Mouse (Mus musculus) embryo, embryonic 9.5 days (tissue): ENCODE measurements around the gene Rragb.
A peak's percentile ranks its signal among the peaks of the same experiment; 100 is the strongest.

Experiments used
- DNase-seq: peaks from one replicate; pipeline ENCODE4 v3.0.0-alpha.2; 2017; ENCODE audit errors: extremely low spot score

The Rragb gene

DNA sequence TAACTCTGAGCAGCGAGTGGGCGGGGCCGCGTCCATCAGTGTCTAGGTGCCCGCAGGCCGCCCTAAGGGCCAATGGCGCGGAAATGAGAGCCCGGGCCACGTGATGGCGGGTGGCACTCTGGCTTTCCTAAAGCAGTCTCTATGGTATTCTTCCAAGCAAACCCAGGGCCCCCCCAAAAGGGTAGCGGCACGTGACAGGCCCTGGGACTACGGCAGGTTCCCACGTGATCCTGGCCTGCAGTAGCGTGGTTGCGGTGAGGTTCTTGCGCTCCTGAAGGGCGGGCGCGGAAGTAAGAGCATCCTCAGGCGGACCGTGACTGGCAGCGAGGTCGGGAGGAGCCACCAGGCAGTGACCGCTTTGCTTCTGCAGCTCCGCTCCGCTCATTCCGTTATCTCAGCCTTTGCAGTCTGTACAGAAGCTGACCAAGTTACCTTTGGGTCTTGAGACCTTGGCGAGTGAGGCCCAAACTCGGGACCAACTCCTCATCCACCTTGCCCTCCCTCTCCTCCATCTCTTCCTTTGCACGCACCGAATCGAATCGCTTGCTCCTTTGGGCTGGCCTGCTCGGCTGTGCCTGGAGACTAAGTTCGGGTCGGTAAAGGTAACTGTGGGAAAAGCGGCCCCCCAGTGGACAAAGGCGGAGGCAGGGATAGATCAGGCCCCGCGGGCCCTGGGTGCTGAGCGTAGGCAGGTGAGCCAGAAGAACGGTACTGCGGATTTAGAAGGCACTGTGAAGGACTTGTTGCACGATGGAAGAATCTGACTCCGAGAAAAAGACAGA lies at the start of gene Rragb:
Rragb (plus strand) TSS at position 248 of the 782 bp plus-strand sequence.
- peak; percentile 75 for DNase-seq

DNA sequence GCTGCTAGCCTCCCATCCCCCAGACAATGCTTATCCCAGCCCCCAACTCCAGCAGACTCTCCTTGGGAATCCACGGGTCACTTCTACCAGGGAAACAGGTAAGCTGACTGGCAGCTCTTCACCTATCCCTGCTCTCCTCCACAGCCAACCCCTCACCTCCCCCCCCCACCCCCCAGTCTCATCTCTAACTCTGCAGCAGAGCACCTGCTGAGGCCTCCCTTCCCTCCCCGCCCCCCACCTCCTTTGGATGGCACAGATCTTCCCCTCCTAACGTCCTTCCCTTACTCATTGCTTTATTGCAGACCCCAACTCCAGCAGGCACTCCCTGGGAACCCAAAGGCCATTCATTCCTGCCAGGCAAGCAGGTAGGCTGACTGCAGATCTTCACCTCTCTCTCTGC lies 21.3 kb upstream of the Rragb start, which contains the start of gene Foxr2:
Foxr2 (plus strand) TSS at position 301 of the 400 bp plus-strand sequence.
- no peak for DNase-seq

DNA sequence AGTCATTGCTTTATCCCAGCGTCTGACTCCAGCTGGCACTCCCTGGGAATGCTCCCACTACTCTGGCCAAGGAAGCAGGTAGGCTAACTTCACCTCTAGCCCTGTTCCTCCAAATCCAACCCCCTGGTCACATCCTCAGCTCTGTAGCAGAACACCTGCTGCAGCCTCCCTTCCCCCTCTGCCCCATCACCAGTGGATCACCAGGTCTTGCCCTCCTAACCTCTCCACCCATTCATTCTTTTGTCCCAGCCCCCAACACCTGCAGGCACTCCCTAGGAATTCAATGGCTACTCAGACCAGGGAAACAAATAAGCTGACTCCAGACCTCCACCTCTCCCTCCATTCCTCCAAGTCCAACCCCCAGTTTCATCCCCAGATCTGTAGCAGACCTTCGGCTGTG lies 20.8 kb upstream of the Rragb start:
- no peak for DNase-seq

GRCm38 (mm10) chrX:153142656-153143055 lies 2.9 kb downstream of the Rragb start:
- DNase-seq = no peak

DNA sequence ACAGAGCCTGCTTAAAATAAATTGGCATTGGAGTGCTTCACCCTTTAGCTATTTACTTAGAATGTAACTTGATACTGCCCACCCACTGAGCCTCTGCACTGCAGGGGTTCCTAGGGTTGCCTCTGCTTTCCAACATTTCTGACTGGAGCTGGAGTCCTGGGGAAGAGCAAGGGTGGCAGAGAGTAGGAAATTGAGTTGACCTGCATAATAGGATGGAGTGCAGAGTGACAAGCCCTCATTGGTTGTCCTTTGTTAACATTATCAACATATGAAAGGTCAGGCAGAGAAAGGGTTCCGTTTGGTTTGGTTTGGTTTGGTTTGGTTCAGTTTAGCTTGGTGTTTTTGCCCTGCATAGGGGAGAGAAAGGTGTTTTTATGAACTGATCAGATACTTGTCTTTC lies 12.0 kb downstream of the Rragb start:
- DNase-seq = no peak

GRCm38 (mm10) chrX:153155322-153155721 lies 15.5 kb downstream of the Rragb start:
- peak; percentile 8 for DNase-seq

DNA sequence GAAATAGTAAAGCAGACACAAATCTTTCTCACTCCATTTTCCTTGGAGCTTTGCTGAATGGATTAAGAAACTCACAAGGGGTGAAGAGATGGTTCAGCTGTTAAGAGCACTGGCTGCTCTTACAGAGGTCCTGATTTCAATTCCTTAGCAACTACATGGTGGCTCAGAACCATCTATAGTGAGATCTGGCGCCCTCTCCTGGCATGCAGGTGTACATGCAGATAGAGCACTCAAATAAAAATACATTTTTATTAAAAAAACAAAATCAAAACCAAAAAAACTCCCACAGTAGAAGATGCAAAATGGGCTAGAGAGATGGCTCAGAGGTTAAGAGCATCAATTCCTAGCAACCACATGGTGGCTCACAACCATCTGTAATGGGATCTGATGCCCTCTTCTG lies 35.0 kb downstream of the Rragb start:
- DNase-seq = no peak

DNA sequence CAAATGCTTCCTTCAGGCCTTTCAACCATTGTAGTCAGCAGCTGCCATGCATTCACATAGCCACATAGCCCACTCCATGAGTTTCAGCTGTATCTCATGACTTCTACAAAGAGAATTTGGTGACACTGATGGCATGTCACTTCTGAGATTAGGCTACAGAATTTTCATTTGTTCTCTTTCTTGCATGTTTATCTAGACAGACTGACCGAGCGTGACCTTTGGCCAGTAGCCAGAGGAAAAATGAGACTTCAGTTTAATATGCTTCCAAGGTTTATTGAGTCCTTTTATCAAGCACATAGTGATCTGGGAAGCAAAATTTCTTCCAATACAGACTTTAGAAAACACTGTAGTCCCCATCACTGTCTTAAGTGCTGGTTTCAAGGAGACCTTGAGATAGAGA lies 42.4 kb downstream of the Rragb start:
- DNase-seq = no peak

DNA sequence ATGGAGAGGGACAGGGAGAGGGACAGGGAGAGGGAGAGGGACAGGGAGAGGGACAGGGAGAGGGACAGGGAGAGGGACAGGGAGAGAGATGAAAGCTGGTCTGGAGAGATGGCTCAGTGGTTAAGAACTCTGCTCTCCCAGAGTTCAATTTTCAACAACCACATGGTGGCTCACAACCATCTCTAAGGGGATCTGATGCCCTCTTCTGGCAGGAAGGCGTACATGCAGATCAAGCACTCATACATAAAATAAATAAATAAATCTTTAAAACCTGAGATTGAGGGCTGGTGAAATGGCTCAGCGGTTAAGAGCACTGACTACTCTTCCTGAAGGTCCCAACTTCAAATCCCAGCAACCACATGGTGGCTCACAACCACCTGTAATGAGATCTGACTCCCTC lies 59.4 kb downstream of the Rragb start:
- DNase-seq = peak; percentile 1

- DNase-seq = no peak
Measured at GRCm38 (mm10) chrX:153211101-153211500, 71.3 kb downstream of the Rragb start.
